Mouse (Mus musculus) midbrain, embryonic 11.5 days (tissue): ENCODE results near the gene Thap7. TPM values are rescaled to one million over a fixed set of nuclear protein-coding genes. Genes with fewer than 3 reads are reported as not detected.

Experiments used
- ATAC-seq: fragments of 200-750 bp; cut with Nextera tagmentation; 2 replicates; pipeline ENCODE4 v1.8.0; 2017; ENCODE audit warnings: moderate TSS enrichment, moderate library complexity; ENCODE audit not compliant: low FRiP score
- DNase-seq: peaks from one replicate; pipeline ENCODE4 v3.0.0; 2015; ENCODE audit warnings: low spot score; ENCODE audit errors: missing footprints
- H3K27ac ChIP-seq: fragments of 300-500 bp; sonication (generic); 2 replicates; pipeline ENCODE4 v1.5.1; 2014; ENCODE audit warnings: low read depth, low read length
- H3K27me3 ChIP-seq: fragments of 300-500 bp; sonication (generic); 2 replicates; pipeline ENCODE4 v1.6.1; 2014; ENCODE audit warnings: mild to moderate bottlenecking, low read length, moderate library complexity, mixed read lengths; ENCODE audit not compliant: control insufficient read depth, insufficient read depth
- H3K36me3 ChIP-seq: fragments of 300-500 bp; sonication (generic); 2 replicates; pipeline ENCODE4 v1.6.1; 2014; ENCODE audit warnings: mild to moderate bottlenecking, low read length, moderate library complexity, mixed read lengths; ENCODE audit not compliant: control insufficient read depth, insufficient read depth
- H3K4me1 ChIP-seq: fragments of 300-500 bp; sonication (generic); 2 replicates; pipeline ENCODE4 v1.6.1; 2014; ENCODE audit warnings: low read length; ENCODE audit not compliant: control insufficient read depth, insufficient read depth
- H3K4me2 ChIP-seq: fragments of 300-500 bp; sonication (generic); 2 replicates; pipeline ENCODE4 v1.6.1; 2014; ENCODE audit warnings: mild to moderate bottlenecking, moderate library complexity
- H3K4me3 ChIP-seq: fragments of 300-500 bp; sonication (generic); 2 replicates; pipeline ENCODE4 v1.5.1; 2014; ENCODE audit warnings: low read depth, low read length
- H3K9ac ChIP-seq: fragments of 300-500 bp; sonication (generic); 2 replicates; pipeline ENCODE4 v1.6.1; 2014; ENCODE audit warnings: low read length
- H3K9me3 ChIP-seq: fragments of 300-500 bp; sonication (generic); 2 replicates; pipeline ENCODE4 v1.6.1; 2016; ENCODE audit warnings: low read length; ENCODE audit not compliant: control insufficient read depth
- WGBS: fragments of 180-500 bp; shearing (Covaris S2); extraction: QIAGEN DNeasy Blood & Tissue Kit; methylation state at CpG from one replicate; pipeline ENCODE4 v1.1.7; 2014; 5-methylcytosine and 5-hydroxymethylcytosine counted together
- polyA plus RNA-seq: library from polyadenylated mRNA; unstranded; fragments of >200 nt; fragmentation: Nextera tagmentation; extraction: Ambion mirVana; gene quantifications from 2 replicates; pipeline ENCODE4 v1.2.1, GENCODE M21; 2014

The Thap7 gene
- polyA plus RNA-seq, 1 experiment from 2014 or later: 47.1 TPM

DNA sequence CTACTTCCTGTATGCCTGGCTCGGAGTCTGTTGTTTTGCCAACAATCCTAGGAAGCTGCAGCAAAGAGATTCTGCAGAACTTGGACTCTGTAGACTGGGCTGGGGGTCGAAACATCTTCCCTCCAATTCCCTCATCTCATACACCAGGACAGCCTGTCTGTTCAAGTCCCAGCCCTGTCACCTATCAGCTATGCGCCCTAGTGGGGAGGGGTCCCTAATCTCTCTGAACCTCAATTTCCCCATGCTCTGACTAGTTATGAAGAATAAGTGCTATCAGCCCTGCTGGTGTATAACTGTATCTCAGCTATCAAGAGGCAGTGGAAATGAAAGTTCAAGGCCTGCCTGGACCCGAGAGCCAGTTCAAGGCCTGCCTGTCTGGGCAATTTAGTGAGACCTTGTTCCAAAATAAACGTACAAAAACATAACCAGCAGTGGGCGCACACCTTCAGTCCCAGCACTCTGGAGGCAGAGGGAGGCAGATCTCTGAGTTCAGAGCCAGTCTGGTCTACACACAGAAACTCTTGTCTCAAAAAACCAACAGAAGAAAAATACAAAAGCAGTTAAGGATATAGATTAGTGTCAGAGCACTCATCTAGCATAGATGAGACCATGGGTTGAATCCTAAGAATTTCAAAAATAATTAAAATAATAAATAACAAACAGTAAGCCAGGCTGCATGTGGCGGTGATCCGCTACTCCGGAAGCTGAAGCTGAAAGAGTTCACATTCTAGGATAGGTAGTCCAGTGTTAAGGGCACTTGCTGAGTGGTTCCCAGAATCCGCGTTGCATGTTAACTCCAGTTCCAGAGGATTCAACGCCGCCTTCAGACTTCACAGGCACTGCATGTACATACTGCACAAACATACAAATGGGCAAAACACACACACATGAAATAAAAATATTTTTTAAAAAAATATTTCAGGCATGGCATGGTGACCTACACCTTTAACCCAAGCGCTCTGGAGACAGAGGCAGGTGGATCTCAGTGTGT lies 42.2 kb downstream of the Thap7 start:
- Histone ChIP-seq H3K36me3 (peaks cover 9% of the 10 kb centered on the region; the same call in 1 of the 2 replicates), H3K4me3 (peak overlapping the region; percentile 38), H3K4me2 (peak overlapping the region; percentile 83), H3K9me3 (no peaks in the 10 kb centered on the region), H3K27ac (no peak overlapping the region), H3K4me1 (peaks cover 11% of the 10 kb centered on the region), H3K9ac (peak overlapping the region; percentile 53), H3K27me3 (peaks cover 11% of the 10 kb centered on the region; the same call in 1 of the 2 replicates)
- DNase-seq (peak; percentile 85), ATAC-seq (peak; percentile 45; the same call in 1 of the 2 replicates)
- WGBS: 50% methylated on average over 14 of the region's 14 CpGs

DNA sequence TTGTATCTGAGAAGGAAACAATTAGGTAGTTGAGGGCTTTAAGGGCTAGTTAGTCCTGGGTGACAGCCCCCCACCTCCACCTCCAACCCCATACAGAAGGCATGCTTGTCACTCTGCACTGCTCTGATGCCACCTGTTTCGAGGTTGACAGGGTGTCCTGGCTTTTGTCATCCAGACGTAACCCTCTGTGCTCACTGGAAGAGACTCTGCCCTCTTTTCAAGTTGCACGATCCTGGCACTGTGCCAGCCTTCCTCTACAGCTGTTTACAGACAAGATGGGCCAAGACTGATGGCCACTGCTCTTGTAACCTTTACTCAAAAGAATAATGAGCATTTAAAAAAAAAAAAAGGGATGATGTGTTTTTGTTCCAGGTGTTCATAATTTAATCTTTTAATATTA lies 44.4 kb downstream of the Thap7 start:
- H3K36me3 ChIP-seq: peaks cover 14% of the 10 kb centered on the region; the same call in 1 of the 2 replicates
- H3K4me1 ChIP-seq: peaks cover 11% of the 10 kb centered on the region
- H3K4me3 ChIP-seq: no peak overlapping the region
- peaks cover 11% of the 10 kb centered on the region; the same call in 1 of the 2 replicates for H3K27me3 ChIP-seq
- 79% methylated on average over 3 of the region's 3 CpGs for WGBS
- H3K9me3 ChIP-seq: no peaks in the 10 kb centered on the region
- no peak overlapping the region for H3K9ac ChIP-seq
- DNase-seq (no peak), ATAC-seq (no peak)
- no peak overlapping the region for H3K4me2 ChIP-seq
- H3K27ac ChIP-seq: no peak overlapping the region

DNA sequence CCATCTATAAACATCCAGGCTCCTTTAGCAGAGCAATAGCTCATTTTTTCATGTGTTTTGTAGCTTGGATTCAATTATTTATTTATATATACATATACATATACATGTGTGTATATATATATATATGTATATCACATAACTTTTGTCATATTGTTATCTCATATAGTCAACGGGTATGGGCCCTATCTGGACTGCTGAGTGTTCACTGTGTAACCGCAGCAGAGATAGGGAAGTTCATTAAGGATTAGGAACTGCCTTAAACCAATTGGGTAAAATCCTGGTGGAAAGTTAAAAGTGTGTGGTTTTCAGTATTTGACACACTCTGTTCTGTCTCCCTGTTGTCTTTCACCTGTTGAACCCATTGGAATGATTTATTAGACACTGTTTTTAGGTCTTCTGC lies 49.5 kb downstream of the Thap7 start:
- 89% methylated on average over 2 of the region's 2 CpGs for WGBS
- H3K9me3 ChIP-seq: no peaks in the 10 kb centered on the region
- no peak overlapping the region for H3K4me2 ChIP-seq
- no peak overlapping the region for H3K4me3 ChIP-seq
- H3K27me3 ChIP-seq: no peaks in the 10 kb centered on the region
- DNase-seq (no peak), ATAC-seq (no peak)
- H3K36me3 ChIP-seq: peaks cover 14% of the 10 kb centered on the region; the same call in 1 of the 2 replicates
- no peak overlapping the region for H3K9ac ChIP-seq
- no peaks in the 10 kb centered on the region for H3K4me1 ChIP-seq
- H3K27ac ChIP-seq: no peak overlapping the region

DNA sequence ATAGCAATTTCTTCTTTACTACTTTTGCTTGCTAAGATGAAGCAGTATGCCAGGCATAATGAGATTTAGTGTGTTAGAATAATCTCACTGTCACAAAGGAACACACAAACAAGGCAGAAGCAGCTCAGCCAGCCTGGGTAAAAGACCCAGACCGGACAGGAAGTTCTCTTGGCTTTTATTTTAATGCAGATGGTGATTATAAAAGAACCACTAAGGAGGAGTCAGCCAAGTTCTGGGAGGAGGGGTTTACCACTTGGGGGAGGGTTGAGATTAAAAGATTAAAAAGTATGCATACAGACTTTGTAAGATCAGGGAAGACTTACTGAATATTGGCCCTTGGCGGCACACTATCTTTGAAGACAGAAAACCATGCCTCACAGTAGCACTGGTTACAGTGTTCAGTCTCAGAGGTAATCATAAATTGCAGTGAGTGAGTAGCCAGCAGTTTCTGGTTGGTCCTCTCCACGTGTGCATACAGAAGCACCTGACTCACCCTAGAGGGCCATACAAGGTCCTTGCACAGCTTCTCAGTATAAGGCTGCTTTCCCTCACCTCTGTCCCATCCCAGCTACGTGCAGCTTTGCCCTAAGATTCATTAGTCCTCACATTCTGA lies 52.5 kb downstream of the Thap7 start:
- Histone ChIP-seq H3K4me1 (no peaks in the 10 kb centered on the region), H3K4me3 (no peak overlapping the region), H3K27ac (no peak overlapping the region), H3K27me3 (no peaks in the 10 kb centered on the region), H3K4me2 (no peak overlapping the region), H3K9me3 (no peaks in the 10 kb centered on the region), H3K9ac (no peak overlapping the region), H3K36me3 (peaks cover 1% of the 10 kb centered on the region; the same call in 1 of the 2 replicates)
- ATAC-seq: no peak
- WGBS: 84% methylated on average over 4 of the region's 4 CpGs
- peak; percentile 23 for DNase-seq

Other genes with a start within 250 kb of the Thap7 start
- 0.22 and 0.28 TPM in 2 replicates for gene Serpind1, start 199.8 kb downstream of the Thap7 start, polyA plus RNA-seq
- 7.5 and 8.0 TPM in 2 replicates for gene Snap29, start 125.2 kb downstream of the Thap7 start, polyA plus RNA-seq
- gene Pi4ka, start 124.8 kb downstream of the Thap7 start, polyA plus RNA-seq: 40.1 and 46.1 TPM in 2 replicates
- gene Crkl, start 79.1 kb downstream of the Thap7 start, polyA plus RNA-seq: 85.5 and 92.2 TPM in 2 replicates
- gene Aifm3, start 41.5 kb downstream of the Thap7 start, polyA plus RNA-seq: 1.4 and 3.0 TPM in 2 replicates
- 70.5 and 77.2 TPM in 2 replicates for gene Lztr1, start 22.4 kb downstream of the Thap7 start, polyA plus RNA-seq
- gene Lrrc74b, start 30.1 kb upstream of the Thap7 start, polyA plus RNA-seq: 0.14 and 0.23 TPM in 2 replicates
- gene P2rx6, start 30.7 kb upstream of the Thap7 start, polyA plus RNA-seq: 0.41 and 0.86 TPM in 2 replicates
- 1.5 and 2.0 TPM in 2 replicates for gene Slc7a4, start 52.1 kb upstream of the Thap7 start, polyA plus RNA-seq
- gene Smpd4, start 88.2 kb upstream of the Thap7 start, polyA plus RNA-seq: 41.1 and 46.5 TPM in 2 replicates
- gene Ccdc74a, start 115.3 kb upstream of the Thap7 start, polyA plus RNA-seq: 4.8 and 5.4 TPM in 2 replicates
- 28.9 and 29.4 TPM in 2 replicates for gene Med15, start 201.8 kb upstream of the Thap7 start, polyA plus RNA-seq
- 38.7 and 39.5 TPM in 2 replicates for gene Klhl22, start 228.5 kb upstream of the Thap7 start, polyA plus RNA-seq